Mouse (Mus musculus): ENCODE results near the gene Phf23.

The Phf23 gene

DNA sequence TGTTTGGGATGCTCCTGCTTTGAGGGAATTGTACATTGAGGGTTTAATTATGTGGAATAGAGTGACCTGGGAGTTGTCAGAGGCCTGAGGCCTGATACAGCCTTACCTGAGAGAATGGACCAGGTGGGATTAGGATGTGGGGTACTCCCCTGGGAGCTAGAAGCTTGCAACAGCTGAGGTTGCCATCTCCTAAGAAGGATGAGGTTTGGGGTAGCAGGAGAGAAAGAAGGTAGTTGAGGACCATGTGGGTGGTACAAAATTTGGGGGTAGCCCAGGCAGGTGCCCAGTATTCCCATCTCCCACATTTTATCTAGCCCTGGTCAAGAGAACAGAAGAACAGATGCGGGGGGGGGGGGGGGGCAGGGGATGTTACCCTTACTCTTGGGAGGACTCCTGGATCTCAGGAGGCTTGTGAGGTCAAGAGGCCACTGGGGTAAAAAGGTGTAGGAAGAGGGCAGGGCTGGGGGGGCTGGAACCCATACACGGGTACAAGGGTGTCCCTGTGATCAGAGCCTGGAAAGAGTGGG lies 24.0 kb downstream of the Phf23 start:
- ChIA-PET CTCF (interaction anchor here in 1 of 4 experiments (0.7 kb wide), 1 partner anchor 696 kb away, joined by 4 read pairs; the partner anchor contains the start of gene Trappc1), POLR2A (interaction anchor here in 2 of 4 experiments (0.6 to 14.9 kb wide), 8 partner anchors 8 to 272 kb away, joined by 3 to 151 read pairs (median 13); partner anchors contain the start of genes Ctdnep1 (in 2 of the 2), Dvl2 (in 2 of the 2) and Phf23 (in 1 of the 2))

GRCm38 (mm10) chr11:70020022-70020631 lies 24.6 kb downstream of the Phf23 start:
- ChIA-PET CTCF (interaction anchor here in 2 of 4 experiments (0.7 to 1.5 kb wide), 6 partner anchors 12 to 696 kb away, joined by 3 to 13 read pairs (median 5); partner anchors contain the start of genes Dvl2 (in 1 of the 2), Slc16a11 (in 1 of the 2) and Trappc1 (in 1 of the 2)), POLR2A (interaction anchor here in 2 of 4 experiments (0.6 to 14.9 kb wide), 14 partner anchors 9 to 271 kb away, joined by 3 to 151 read pairs (median 7); partner anchors contain the start of genes Ctdnep1 (in 2 of the 2), Dvl2 (in 2 of the 2), Eif5a (in 1 of the 2) and Elp5 (in 1 of the 2))

GRCm38 (mm10) chr11:70020731-70021263 lies 25.2 kb downstream of the Phf23 start:
- CTCF ChIA-PET, result interaction anchor here (0.6 to 1.5 kb wide), 22 partner anchors 10 to 411 kb away, joined by 3 to 22 read pairs (median 4); partner anchors contain the start of genes Slc16a11 (in 2 of the 4), Cldn7 (in 1 of the 4), Dvl2 (in 1 of the 4) and Tmem102 (in 1 of the 4)
- POLR2A ChIA-PET, result interaction anchor here (0.5 to 14.9 kb wide), 50 partner anchors 8 to 911 kb away, joined by 3 to 151 read pairs (median 4); partner anchors contain the start of genes Ctdnep1 (in 3 of the 4), Dvl2 (in 3 of the 4), Eif5a (in 3 of the 4) and Slc2a4 (in 2 of the 4)

- ChIA-PET POLR2A (interaction anchor here (0.5 to 14.9 kb wide), 56 partner anchors 8 to 911 kb away, joined by 3 to 151 read pairs (median 4); partner anchors contain the start of genes Ctdnep1 (in 3 of the 4), Dvl2 (in 3 of the 4), Eif5a (in 3 of the 4) and Slc2a4 (in 2 of the 4)), CTCF (interaction anchor here (0.6 to 1.5 kb wide), 27 partner anchors 11 to 410 kb away, joined by 3 to 22 read pairs (median 4); partner anchors contain the start of genes Slc16a11 (in 2 of the 4), Cldn7 (in 1 of the 4), Dvl2 (in 1 of the 4) and Eif5a (in 1 of the 4))
Observed at GRCm38 (mm10) chr11:70021264-70022132, 25.9 kb downstream of the Phf23 start.

GRCm38 (mm10) chr11:70023481-70024150 lies 28.0 kb downstream of the Phf23 start:
- ChIA-PET CTCF (no interaction called here), POLR2A (interaction anchor here in 1 of 4 experiments (0.6 kb wide), 1 partner anchor 318 kb away, joined by 4 read pairs; no protein-coding TSS in a partner anchor)

- ChIA-PET CTCF (no interaction called here), POLR2A (interaction anchor here in 1 of 4 experiments (0.6 kb wide), 1 partner anchor 318 kb away, joined by 4 read pairs; no protein-coding TSS in a partner anchor)
Observed at GRCm38 (mm10) chr11:70024151-70024514, 28.6 kb downstream of the Phf23 start.

DNA sequence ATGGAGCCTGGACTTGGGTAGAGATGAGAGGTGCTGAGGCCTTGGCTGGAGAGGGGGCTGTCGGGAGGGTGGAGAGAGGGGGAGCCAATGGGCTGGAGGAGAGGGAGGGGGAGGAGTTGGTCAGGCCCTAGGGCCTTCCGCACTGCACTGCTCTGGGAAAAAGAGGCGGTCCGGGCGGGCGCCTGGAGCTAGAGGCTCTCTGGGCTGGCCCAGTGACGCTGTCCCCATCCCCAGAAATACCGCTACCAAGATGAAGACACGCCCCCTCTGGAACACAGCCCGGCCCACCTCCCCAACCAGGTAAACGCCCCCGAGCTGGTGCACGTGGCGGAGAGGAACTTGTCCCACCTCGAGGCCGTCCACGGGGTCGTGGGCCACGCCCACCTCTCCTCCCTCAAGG lies 31.1 kb downstream of the Phf23 start:
- CTCF ChIA-PET, result interaction anchor here in 3 of 4 experiments (0.6 to 1.7 kb wide), 7 partner anchors 17 to 398 kb away, joined by 3 to 6 read pairs (median 4); partner anchors contain the start of gene Dvl2 (in 1 of the 3)
- POLR2A ChIA-PET, result interaction anchor here in 3 of 4 experiments (0.5 to 1.8 kb wide), 17 partner anchors 11 to 704 kb away, joined by 3 to 9 read pairs (median 4); partner anchors contain the start of genes Acadvl (in 2 of the 3), Dvl2 (in 2 of the 3), 0610010K14Rik (in 1 of the 3) and Asgr1 (in 1 of the 3)

- POLR2A ChIA-PET, result interaction anchor here (0.5 to 1.6 kb wide), 15 partner anchors 13 to 328 kb away, joined by 3 to 9 read pairs (median 5); partner anchors contain the start of genes Dvl2 (in 2 of the 4), Asgr1 (in 1 of the 4) and Eif5a (in 1 of the 4)
- CTCF ChIA-PET, result interaction anchor here in 3 of 4 experiments (0.6 to 1.7 kb wide), 7 partner anchors 27 to 399 kb away, joined by 3 to 6 read pairs (median 3); partner anchors contain the start of gene Dvl2 (in 1 of the 3)
Observed at GRCm38 (mm10) chr11:70027397-70027796, 31.8 kb downstream of the Phf23 start.

GRCm38 (mm10) chr11:70028401-70029129 lies 33.0 kb downstream of the Phf23 start:
- CTCF ChIA-PET, result interaction anchor here in 1 of 4 experiments (0.6 kb wide), 1 partner anchor 396 kb away, joined by 3 read pairs; the partner anchor contains the start of gene Fxr2
- POLR2A ChIA-PET, result interaction anchor here in 2 of 4 experiments (0.8 to 1.8 kb wide), 6 partner anchors 12 to 31 kb away, joined by 3 to 8 read pairs (median 3); no protein-coding TSS in a partner anchor

- ChIA-PET CTCF (interaction anchor here in 2 of 4 experiments (0.5 to 0.6 kb wide), 3 partner anchors 27 to 396 kb away, joined by 3 to 6 read pairs (median 3); partner anchors contain the start of gene Fxr2 (in 1 of the 2)), POLR2A (interaction anchor here in 2 of 4 experiments (0.8 to 1.8 kb wide), 7 partner anchors 11 to 191 kb away, joined by 3 to 8 read pairs (median 3); partner anchors contain the start of gene Slc16a13 (in 1 of the 2))
Observed at GRCm38 (mm10) chr11:70029130-70029801, 33.7 kb downstream of the Phf23 start.

DNA sequence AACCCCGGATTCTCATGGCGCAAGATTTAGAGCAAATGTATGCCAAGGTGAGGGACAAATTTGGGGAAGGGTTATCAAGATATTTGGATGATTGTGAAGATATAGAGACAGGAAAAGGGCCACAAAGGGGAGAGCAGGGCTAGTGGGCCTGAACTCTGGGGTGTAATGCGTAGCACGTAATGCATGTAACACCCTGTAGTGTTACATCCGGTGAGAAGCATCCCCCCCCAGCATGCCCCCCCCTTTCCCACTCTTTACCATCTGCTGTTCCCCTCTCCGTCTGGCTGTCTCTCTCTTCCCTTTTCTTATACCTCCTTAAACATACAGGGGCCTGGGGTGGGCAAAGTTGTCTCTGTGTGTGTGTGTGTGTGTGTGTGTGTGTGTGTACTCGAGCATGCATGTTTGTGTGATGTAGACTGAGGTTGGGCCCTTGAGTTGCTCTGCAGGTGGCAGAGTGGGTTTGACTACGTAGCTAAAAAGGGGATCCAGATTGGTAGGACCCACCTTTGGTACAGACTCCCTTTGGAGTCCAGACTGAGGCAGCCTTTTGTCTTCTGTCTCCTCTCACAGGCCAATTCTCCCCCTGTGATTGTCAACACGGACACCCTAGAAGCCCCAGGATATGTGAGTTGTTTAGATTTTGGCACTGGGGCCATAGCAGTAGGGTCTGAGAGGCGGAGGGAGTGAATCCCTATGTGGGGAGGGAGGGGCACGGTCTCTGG lies 34.4 kb downstream of the Phf23 start:
- POLR2A ChIA-PET, result interaction anchor here in 3 of 4 experiments (0.7 to 1.8 kb wide), 7 partner anchors 14 to 845 kb away, joined by 3 to 8 read pairs (median 3); partner anchors contain the start of gene Slc16a13 (in 1 of the 3)
- CTCF ChIA-PET, result interaction anchor here in 1 of 4 experiments (0.6 kb wide), 1 partner anchor 171 kb away, joined by 3 read pairs; no protein-coding TSS in a partner anchor

DNA sequence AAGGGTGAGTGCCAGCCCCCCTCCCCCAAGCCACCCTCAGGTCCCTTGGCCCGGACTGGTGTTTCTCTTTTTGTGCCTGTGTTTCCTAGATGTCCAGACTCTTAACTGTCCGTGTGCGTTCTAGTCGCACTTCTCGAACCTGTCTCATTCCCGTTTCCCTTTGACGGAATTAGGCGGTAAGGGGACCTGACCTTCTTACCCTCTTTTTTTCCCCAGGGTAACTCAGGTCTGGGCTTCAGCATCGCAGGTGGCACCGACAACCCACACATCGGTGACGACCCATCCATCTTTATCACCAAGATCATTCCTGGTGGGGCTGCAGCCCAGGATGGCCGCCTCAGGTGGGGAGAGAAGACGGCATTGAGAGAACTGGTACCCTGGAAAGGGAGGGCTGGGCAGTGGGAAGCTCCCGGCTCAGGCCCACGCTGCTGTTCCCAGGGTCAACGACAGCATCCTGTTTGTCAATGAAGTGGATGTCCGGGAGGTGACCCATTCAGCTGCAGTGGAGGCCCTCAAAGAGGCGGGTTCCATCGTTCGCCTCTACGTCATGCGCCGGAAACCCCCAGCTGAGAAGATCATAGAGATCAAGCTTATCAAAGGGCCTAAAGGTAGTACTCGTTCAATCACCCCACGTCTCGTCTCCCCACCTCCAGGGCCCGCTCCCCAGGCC lies 35.2 kb downstream of the Phf23 start:
- POLR2A ChIA-PET, result interaction anchor here in 2 of 4 experiments (0.7 to 1.1 kb wide), 4 partner anchors 10 to 846 kb away, joined by 3 to 4 read pairs (median 3); partner anchors contain the start of gene Slc16a13 (in 1 of the 2)

DNA sequence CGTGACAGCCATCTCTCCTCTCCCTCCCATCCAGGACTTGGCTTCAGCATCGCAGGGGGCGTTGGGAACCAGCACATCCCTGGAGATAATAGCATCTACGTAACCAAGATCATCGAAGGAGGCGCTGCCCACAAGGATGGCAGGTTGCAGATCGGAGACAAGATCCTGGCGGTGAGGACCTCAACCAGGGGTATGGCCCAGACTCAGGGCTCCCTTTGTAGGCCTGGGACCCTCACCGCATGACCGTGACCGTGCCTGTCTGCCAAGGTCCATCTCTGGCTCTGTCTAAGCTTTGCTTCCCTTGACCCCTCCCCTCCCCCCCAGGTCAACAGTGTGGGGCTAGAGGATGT lies 35.7 kb downstream of the Phf23 start:
- ChIA-PET CTCF (interaction anchor here in 1 of 4 experiments (0.6 kb wide), 1 partner anchor 24 kb away, joined by 5 read pairs; no protein-coding TSS in a partner anchor), POLR2A (interaction anchor here in 1 of 4 experiments (1.0 kb wide), 1 partner anchor 10 kb away, joined by 3 read pairs; no protein-coding TSS in a partner anchor)

More for the DNA sequence above, 35.2 kb downstream of the Phf23 start:
- CTCF ChIA-PET, result interaction anchor here in 1 of 4 experiments (0.6 kb wide), 1 partner anchor 24 kb away, joined by 5 read pairs; no protein-coding TSS in a partner anchor

DNA sequence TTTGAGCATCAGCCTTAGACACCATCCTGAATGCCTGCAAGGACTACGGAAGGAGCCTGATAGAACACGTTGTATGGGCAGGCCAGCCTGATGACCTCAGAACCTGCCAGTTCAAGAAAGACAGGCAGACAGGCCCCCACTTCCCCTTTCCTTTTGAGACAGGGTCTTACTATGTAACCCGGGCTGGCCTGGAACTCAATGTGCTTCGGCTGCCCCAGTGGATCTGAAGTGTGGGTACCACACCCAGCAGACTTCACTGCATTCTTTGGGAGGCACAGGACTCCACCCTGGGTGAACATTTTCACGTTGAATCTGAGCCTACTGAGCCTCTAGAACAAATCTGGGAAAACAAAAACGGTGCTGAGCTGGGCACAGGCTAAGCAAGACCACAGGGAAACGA lies 42.6 kb downstream of the Phf23 start:
- CTCF ChIA-PET, result interaction anchor here in 1 of 4 experiments (0.5 kb wide), 1 partner anchor 259 kb away, joined by 3 read pairs; no protein-coding TSS in a partner anchor
- POLR2A ChIA-PET, result interaction anchor here in 2 of 4 experiments (0.6 to 1.4 kb wide), 5 partner anchors 24 to 199 kb away, joined by 3 to 8 read pairs (median 4); partner anchors contain the start of gene 0610010K14Rik (in 1 of the 2)
